Mouse (Mus musculus) testis, adult 2 months (tissue): Measurements from ENCODE around the gene Edem2.

ENCODE experiments used
- CTCF ChIP-seq: fragments of 200-500 bp; IDR thresholded peaks from 2 replicates; pipeline ENCODE4 v1.5.1; 2012; ENCODE audit warnings: low read depth, mild to moderate bottlenecking, inconsistent platforms, low read length, moderate library complexity; ENCODE audit not compliant: control insufficient read depth, insufficient read depth, insufficient replicate concordance
- POLR2A ChIP-seq: fragments of 200-500 bp; IDR thresholded peaks from 2 replicates; pipeline ENCODE4 v1.6.1; 2012; ENCODE audit warnings: low read depth, mild to moderate bottlenecking, inconsistent platforms, low read length, moderate library complexity; ENCODE audit not compliant: control insufficient read depth

DNA sequence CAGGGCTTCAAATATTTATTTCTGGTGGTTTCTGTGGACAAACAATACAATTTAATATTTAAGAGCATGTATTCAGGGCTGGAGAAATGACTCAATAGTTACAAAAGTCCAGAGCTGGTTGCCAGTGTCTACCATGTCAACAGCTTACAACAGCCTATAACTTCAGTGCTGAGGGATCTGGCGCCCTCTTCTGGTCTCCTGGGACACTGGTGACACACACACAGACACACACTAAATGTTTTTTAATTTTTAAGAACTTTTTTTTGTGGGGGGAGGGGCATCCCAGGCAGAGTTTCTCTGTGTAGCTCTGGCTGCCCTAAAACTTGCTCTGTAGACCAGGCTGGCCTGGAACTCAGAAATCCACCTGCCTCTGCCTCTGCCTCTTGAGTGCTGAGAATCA is 26.5 kb upstream of the Edem2 start:
- peak; percentile 44; the same call in 1 of the 2 replicates for TF ChIP-seq CTCF
- TF ChIP-seq POLR2A = no peak
